Mouse (Mus musculus) urinary bladder, postnatal 4 days (tissue): ENCODE results near the gene Fam173a.
"Not testable (repeated sequence)": the region's sequence is repeated elsewhere in the genome, so short reads cannot be mapped to it uniquely, and the experiment has no call there.

Experiments
- DNase-seq, 2 experiments: peaks; one replicate each; pipeline ENCODE4 v3.0.0; 2021 to 2022; ENCODE audit warnings: low spot score in 2 of 2

The Fam173a gene

GRCm38 (mm10) chr17:25828712-25829557, 36.2 kb upstream of the Fam173a start, which contains the start of gene Jmjd8:
Gene Jmjd8, plus strand, starts transcription at chr17:25828867.
- DNase-seq, result peak; percentile 62 to 77

DNA sequence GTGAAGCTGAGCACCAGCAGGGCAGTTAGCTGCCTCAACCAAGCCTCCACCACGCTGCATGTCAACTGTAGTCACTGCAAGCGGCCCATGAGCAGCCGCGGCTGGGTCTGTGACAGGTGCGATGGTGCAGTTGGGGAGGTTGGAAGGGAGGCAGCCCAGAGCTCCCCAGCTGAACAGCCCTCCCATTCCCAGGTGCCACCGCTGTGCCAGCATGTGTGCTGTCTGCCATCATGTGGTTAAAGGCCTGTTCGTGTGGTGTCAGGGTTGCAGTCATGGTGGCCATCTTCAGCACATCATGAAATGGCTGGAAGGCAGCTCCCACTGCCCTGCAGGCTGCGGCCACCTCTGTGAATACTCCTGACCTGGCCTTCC, 35.5 kb upstream of the Fam173a start:
- DNase-seq, result no peak

- DNase-seq, result no peak
Observed at GRCm38 (mm10) chr17:25827546-25828222, 35.0 kb upstream of the Fam173a start.

DNA sequence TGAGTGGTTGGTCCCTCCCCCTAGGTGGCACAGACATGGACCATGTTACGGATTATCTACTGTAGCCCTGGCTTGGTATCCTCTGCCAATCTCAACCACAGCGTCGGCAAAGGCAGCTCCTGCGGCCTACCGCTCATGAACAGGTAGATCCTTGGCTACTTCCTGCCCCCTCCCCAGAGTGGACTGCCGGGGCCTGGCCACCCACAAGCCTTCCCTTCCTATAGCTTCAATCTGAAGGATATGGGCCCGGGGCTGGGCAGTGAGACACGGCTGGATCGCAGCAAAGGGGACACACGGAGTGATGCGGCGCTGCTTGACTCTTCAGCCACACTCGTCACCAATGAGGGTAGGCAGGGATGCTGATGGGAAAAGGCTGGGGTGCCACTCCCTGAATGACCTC, 34.3 kb upstream of the Fam173a start:
- DNase-seq, result no peak

DNA sequence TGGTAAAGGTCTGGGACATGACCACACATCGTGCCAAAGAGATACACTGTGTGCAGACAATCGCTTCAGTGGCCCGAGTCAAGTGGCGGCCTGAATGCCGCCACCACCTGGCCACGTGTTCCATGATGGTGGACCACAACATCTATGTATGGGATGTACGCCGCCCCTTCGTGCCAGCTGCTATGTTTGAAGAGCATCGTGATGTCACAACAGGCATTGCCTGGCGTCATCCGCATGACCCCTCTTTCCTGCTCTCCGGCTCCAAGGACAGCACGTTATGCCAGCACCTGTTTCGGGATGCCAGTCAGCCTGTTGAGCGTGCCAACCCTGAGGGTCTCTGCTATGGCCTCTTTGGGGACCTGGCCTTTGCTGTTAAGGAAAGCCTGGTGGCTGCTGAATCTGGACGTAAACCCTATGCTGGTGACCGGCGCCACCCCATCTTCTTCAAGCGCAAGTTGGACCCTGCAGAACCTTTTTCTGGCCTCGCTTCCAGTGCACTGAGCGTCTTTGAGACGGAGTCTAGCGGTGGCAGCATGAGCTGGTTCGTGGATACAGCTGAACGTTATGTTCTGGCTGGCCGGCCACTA, 33.4 kb upstream of the Fam173a start:
- DNase-seq, result no peak

DNA sequence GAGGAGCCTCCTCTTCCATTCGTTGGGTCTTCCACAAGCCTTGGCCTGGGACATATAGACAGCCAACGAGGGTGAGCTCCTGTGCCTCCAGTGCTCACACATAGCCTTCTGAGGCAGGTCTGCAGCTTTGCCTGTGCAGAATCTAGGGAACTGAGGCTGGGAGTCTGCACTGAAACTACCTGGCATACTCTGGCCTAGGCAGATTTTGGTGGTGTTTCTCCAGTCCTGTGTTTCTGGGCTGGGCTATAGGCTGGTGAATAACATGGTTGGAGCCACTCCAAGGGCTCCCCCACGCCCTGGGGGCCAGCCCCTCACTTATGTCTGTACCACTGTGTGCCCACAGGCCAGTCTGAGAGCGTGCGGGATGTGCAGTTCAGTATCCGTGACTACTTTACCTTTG, 32.6 kb upstream of the Fam173a start:
- no peak for DNase-seq

DNA sequence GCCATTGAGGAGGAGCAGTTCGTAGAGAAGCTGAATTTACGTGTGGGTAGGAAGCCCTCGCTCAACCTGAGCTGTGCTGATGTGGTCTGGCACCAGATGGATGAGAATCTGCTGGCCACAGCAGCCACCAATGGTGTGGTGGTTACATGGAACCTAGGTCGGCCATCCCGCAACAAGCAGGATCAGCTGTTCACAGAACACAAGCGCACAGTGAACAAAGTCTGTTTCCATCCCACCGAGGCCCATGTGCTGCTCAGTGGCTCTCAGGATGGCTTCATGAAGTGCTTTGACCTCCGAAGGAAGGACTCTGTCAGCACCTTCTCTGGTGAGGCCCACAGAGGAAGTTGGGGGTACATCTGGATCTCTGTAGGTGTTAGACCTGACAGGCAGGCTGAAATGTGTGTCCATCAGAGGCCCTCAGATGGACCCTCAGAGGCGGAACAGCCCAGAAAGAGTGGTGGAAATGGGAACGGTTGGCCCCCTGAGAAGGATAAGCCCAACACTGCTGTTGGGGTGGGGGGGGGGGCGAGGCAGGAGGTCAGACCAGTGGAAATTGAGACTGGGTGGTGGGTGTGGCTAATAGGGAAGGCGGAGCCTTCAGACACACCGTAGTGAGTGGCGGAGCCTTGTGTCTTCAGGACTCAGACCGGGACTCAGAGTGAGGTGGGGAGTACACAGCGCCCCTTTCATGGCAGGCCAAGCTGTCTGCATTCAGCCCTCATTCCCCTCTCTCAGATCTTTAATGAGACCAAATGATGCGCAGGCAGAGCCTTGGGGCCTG, 31.9 kb upstream of the Fam173a start:
- no peak for DNase-seq

DNA sequence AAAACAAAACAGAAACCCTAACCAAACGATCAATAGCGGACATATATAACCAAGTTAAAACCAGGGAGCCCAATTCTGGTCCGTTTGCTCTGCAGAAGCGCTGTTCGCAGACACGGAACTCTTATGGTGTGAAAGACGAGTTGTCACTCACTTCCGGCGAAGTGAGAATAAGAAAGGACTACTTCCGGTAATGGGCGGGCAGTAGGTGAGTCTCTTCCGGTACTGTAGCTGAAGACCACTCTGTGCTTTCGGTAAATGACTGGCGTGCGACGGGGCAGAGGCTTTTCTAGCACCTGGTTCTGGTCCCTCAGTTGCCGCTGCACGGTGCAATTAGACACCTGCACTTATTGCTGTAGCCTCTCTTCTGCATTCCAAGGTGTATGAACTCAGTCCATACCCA, 30.8 kb upstream of the Fam173a start, which contains the start of gene Wdr24:
Gene Wdr24 (plus strand): TSS at position 176 of the 400 bp plus-strand sequence.
- DNase-seq, result no peak

GRCm38 (mm10) chr17:25818851-25819780, 26.4 kb upstream of the Fam173a start:
- no peak for DNase-seq

GRCm38 (mm10) chr17:25817662-25818061, 25.0 kb upstream of the Fam173a start:
- DNase-seq, result no peak

DNA sequence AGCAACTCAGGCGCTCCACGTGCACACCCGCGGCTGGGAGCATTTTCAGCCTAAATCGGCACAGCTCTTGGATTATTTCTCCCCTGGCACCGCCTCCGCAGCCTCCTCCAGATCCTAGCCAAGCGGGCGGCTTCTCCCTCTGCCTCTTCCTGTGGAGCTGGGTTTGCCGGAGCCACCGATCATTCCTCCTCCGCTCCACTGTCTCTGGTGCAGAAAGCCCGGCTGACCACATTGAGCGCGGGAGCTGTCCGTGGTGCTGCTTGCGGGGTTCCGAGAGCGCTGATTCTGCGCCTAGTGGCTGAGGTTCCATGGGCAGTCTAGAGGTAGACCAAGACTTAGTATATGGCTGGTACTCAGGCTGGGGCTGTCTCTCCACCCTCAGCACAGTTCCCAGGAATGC, 20.8 kb upstream of the Fam173a start:
- peak; percentile 81 to 93 for DNase-seq

DNA sequence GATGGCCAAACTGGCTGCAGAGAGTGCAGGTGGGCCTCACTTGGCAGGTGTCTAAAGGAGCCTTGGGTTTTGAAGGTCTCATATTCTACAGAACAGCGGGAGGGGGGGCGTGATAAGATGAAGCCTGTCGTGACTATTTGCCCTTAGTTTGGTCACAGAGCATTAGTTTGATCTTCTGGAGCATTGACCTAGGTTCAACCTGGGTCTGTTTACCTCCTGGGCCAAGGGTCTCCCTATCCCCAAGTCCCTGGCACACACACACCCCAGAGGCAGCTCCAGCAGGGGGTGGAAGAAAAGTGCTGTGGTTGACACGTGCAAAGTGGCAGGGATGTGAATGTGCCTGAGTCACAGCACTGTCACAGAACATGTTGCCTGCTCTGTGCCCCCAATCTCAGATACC, 18.2 kb upstream of the Fam173a start:
- no peak for DNase-seq

- DNase-seq, result no peak
Observed at GRCm38 (mm10) chr17:25809606-25810340, 17.1 kb upstream of the Fam173a start.

DNA sequence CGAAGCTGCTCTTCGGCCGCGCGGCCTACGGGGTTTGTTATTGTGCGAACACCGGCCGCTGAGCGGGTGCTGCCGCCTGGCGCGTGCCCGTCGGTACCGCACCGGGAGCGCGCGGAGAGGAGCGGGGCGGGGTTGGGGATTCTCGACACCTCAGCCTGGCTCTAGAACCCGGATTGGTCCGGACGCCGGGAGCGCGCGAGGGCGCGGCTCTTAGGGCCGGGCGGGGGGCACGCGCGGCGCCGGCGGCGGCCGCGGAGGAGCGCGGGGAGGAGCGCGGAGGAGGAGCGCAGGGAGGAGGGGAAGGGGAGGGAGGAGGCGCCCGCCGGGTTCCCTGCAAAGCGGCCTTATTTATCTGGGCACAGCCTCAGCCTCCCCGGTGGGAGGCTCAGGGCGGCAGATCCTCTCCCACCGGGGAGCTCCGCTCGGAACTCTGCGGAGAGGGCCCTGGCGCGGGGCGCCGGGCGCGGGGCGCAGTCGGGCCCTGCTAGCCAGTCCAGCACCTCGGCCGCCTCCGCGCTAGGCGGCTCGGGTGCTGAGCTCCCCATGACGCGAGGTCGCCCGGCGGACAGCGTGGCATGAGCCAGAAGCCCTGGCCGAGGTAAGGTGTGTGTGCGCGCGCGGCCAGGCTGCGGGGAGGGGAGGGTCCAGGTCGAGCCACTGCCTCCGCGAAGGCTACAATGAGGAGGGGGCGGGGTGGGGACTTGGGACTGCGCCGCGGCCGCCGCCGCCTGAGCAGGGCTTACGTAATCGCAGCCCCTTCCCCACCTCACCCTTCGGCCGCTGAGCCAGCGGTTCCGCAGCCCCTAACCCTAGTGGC, 16.3 kb upstream of the Fam173a start, which contains the start of gene Fbxl16:
Gene Fbxl16 (plus strand): TSS at position 297 of the 817 bp plus-strand sequence.
- no peak for DNase-seq

DNA sequence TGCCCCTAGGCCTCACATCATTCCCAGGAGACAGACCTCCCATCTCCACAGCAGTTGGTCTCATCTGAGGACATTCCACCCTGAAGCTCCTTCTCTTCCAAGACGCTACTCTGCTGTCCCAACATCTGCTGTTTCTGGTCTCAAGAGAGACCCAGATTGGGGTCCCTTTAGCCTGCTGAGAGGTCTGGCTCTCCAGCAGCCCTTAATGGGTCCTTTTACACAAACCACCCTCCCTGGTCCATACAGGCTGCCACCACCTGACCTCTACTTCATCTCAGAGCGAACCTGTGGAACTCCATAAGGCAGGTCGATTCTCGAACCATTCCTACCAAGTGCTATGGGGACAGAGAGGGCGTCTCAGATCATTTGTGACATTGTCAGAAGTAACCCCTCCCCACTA, 15.3 kb upstream of the Fam173a start:
- DNase-seq, result no peak

GRCm38 (mm10) chr17:25807452-25807851, 14.8 kb upstream of the Fam173a start:
- DNase-seq, result not testable (repeated sequence)

GRCm38 (mm10) chr17:25806507-25806906, 13.8 kb upstream of the Fam173a start:
- DNase-seq, result no peak

DNA sequence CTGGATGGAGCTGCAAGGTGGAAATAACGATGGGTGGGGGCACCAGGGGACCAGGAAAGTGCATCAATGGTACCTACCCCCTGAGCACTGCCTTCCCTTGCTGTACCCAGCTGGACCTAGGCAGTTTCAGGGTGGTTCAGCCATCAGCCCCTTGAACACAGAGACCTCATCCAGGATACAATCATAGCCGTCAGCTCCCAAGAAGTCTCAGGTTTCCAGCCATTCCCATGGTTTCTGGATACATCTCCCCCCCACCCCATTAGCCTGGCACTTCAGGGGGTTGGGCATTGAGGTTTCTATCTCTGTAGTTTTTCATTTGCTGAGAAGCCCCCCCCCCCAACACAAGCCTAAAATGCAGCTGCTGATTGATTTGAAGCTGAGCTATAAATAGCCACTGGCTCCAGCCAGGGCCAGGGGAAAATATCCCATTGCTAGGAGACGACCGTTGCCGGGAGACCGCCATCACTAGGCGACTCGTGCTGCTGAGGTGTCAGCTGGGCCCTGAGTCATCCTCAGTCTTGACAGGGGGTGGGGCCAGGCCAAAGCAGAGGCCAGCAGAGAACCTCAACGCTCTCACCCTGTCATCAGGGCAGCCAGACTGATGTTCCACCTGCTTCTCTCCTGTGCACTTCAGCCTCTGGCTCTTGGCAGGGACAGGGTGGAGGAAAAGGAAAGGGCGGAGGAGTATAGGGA, 10.3 kb upstream of the Fam173a start:
- no peak for DNase-seq

DNA sequence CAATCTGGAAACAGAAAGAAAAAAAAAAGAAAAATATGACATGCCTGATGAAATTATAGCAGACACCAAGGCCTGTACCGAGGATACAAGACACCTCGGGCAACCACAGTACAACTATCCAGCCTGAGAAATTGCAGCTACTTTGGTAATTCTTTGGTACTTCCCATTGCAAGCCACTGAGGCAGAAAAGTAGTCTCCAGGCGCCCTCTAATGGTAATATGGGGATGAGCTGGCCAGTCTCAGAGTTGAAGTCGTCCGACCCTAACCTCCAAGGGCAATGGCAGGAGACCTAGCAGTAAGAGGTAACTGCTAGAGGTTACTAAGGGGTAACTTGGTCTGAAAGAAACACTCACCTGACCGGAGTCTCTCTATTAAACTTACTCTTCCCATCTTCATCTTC, 8.3 kb upstream of the Fam173a start:
- DNase-seq, result no peak
